Mouse (Mus musculus) lung, postnatal 0 days (tissue): ENCODE results near the gene Ttc22. TPM values are rescaled to one million over a fixed set of nuclear protein-coding genes. Genes with fewer than 3 reads are reported as not detected.

Experiments
- ATAC-seq: fragments of 200-750 bp; cut with Nextera tagmentation; 2 replicates; pipeline ENCODE4 v1.8.0; 2017; ENCODE audit warnings: moderate library complexity
- DNase-seq: peaks from one replicate; pipeline ENCODE4 v3.0.0-alpha.2; 2016; ENCODE audit warnings: low spot score
- H3K27ac ChIP-seq: fragments of 300-500 bp; sonication (generic); 2 replicates; pipeline ENCODE4 v1.5.1; 2014; ENCODE audit warnings: antibody characterized with exemption, mild to moderate bottlenecking, low read length, mixed read lengths
- H3K27me3 ChIP-seq: fragments of 300-500 bp; sonication (generic); replicated peaks from 2 replicates; pipeline ENCODE4 v1.6.1; 2014; ENCODE audit warnings: low read length, mixed read lengths; ENCODE audit not compliant: insufficient read depth
- H3K36me3 ChIP-seq: fragments of 300-500 bp; sonication (generic); 2 replicates; pipeline ENCODE4 v1.6.1; 2014; ENCODE audit warnings: low read length, mixed read lengths; ENCODE audit not compliant: insufficient read depth
- H3K4me1 ChIP-seq: fragments of 300-500 bp; sonication (generic); 2 replicates; pipeline ENCODE4 v1.6.1; 2014; ENCODE audit warnings: antibody characterized with exemption, low read depth, low read length, mixed read lengths; ENCODE audit not compliant: insufficient read depth
- H3K4me2 ChIP-seq: fragments of 300-500 bp; sonication (generic); replicated peaks from 2 replicates; pipeline ENCODE4 v1.6.1; 2014; ENCODE audit warnings: low read depth, mild to moderate bottlenecking, low read length, moderate library complexity, mixed read lengths
- H3K4me3 ChIP-seq: fragments of 300-500 bp; sonication (generic); 2 replicates; pipeline ENCODE4 v1.5.1; 2014; ENCODE audit warnings: low read depth, low read length
- H3K9ac ChIP-seq: fragments of 300-500 bp; sonication (generic); replicated peaks from 2 replicates; pipeline ENCODE4 v1.6.1; 2014; ENCODE audit warnings: low read depth, mild to moderate bottlenecking
- H3K9me3 ChIP-seq: fragments of 300-500 bp; sonication (generic); 2 replicates; pipeline ENCODE4 v1.6.1; 2016; ENCODE audit warnings: low read length, mixed read lengths
- CTCF ChIP-seq: IDR thresholded peaks from 2 replicates; pipeline ENCODE4 v1.5.1; 2016; ENCODE audit warnings: antibody characterized with exemption, mild to moderate bottlenecking
- EP300 ChIP-seq: IDR thresholded peaks from 2 replicates; pipeline ENCODE4 v1.6.1; 2016; ENCODE audit warnings: antibody characterized with exemption, mild to moderate bottlenecking, control low read depth
- WGBS: fragments of 180-500 bp; shearing (Covaris S2); extraction: QIAGEN DNeasy Blood & Tissue Kit; methylation state at CpG from one replicate; pipeline ENCODE4 v1.1.7; 2014; 5-methylcytosine and 5-hydroxymethylcytosine counted together
- polyA plus RNA-seq: library from polyadenylated mRNA; unstranded; fragments of >200 nt; fragmentation: Nextera tagmentation; extraction: Ambion mirVana; gene quantifications from 2 replicates; pipeline ENCODE4 v1.2.1, GENCODE M21; 2015

Ttc22 gene
- polyA plus RNA-seq, 1 experiment from 2014 or later = 2.2 TPM

DNA sequence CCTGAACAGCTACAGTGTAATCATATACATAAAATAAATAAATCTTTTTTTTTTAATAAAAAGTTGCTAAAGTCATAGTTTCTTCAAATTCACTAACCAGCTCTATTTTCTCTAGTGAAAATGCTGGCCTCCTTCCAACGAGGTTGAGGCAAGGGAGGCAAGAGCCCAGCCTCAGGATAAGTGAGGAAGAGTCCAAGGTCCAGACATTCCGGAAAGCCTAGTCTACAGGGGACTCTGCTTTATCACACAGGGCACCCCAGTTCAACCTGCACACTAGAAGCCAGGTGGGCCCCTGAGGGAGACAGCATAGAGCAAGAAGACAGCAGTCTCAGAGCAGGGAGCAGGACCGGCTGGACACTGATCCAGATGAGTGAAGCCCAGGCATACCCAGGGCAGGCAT lies 804 bp upstream of the Ttc22 start:
- Histone ChIP-seq H3K9me3 (no peaks in the 10 kb centered on the region), H3K4me2 (no peak overlapping the region), H3K4me3 (no peak overlapping the region), H3K27me3 (peaks cover 14% of the 10 kb centered on the region), H3K4me1 (peaks cover 3% of the 10 kb centered on the region; the same call in 1 of the 2 replicates), H3K9ac (no peak overlapping the region), H3K36me3 (no peaks in the 10 kb centered on the region), H3K27ac (no peak overlapping the region)
- TF ChIP-seq CTCF (no peak), EP300 (no peak)
- 36% methylated on average over 3 of the region's 3 CpGs for WGBS
- ATAC-seq (no peak), DNase-seq (no peak)

DNA sequence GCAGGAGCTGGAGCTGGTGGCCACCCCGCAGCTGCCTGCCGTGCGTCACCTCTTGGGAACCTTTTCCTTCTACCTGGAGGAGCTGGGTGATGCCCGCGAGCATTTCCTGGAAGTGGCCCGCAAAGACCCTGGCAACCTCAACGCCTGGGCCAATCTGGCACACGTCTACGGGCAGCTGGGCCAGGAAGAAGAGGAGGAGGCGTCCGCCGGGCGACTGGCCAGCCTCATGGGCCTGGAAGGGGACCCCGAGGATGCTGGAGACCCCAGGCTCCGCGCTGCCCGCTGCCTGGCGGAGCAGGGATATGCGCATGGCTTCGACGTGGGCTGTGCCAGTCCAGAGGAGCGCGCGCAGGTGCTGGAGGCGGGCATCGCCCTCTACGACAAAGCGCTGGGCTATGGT lies 480 bp downstream of the Ttc22 start:
- 0 out of 2 replicates have a peak, but pooled peaks have one; percentile 4 for ATAC-seq
- no peak overlapping the region for H3K9ac ChIP-seq
- TF ChIP-seq EP300 = no peak
- no peak for TF ChIP-seq CTCF
- H3K4me1 ChIP-seq = no peaks in the 10 kb centered on the region
- peak overlapping the region; percentile 57 for H3K4me2 ChIP-seq
- H3K9me3 ChIP-seq = no peaks in the 10 kb centered on the region
- peaks cover 11% of the 10 kb centered on the region for H3K27me3 ChIP-seq
- DNase-seq = no peak
- H3K4me3 ChIP-seq = peak overlapping the region; percentile 31; the same call in 1 of the 2 replicates
- 31% methylated on average over 26 of the region's 28 CpGs for WGBS
- no peak overlapping the region for H3K27ac ChIP-seq
- no peaks in the 10 kb centered on the region for H3K36me3 ChIP-seq

DNA sequence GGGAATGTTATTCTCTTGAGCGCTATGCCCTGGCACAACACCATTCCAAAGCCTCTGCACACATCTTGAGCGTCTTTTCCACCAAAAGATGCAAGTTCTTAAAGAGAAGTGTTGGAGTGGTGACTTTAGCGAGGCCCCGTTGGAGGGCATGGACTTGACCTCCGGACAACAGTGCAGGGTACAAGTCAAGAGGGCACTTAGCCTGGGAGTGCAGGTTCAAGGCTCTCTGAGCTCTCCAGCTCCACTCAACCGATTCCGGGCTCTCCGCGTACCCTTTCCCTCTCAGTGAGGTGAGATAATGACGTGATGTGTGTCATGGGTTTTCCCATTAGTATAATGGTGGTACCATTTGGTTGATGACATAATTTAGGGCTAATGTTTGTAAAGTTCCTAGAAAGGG lies 2.0 kb downstream of the Ttc22 start:
- ATAC-seq (no peak), DNase-seq (no peak)
- WGBS = 66% methylated on average over 10 of the region's 10 CpGs
- Histone ChIP-seq H3K4me2 (no peak overlapping the region), H3K27ac (no peak overlapping the region), H3K27me3 (peaks cover 9% of the 10 kb centered on the region; the same call in 1 of the 2 replicates), H3K4me3 (no peak overlapping the region), H3K36me3 (no peaks in the 10 kb centered on the region), H3K9ac (no peak overlapping the region), H3K4me1 (no peaks in the 10 kb centered on the region), H3K9me3 (no peaks in the 10 kb centered on the region)
- no peak for TF ChIP-seq CTCF
- no peak for TF ChIP-seq EP300

DNA sequence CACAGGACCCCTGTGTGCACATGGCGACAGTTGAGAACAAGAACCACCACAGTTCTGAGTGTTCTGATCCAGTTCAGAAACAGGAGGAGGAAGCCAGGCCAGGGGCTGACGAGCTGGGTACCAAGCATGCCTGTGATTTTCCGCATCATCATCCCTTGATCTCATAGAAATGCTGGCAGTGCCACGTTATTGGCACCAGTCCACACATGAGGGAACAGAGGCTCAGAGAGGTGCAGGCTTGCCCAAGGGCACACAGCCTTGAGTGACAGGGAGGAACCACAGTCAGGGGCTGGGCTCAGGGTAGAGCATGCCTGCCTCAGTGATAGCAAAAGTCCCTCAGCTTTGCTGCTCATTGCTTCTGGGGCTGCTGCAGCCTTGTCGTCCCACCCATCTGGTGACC lies 5.6 kb downstream of the Ttc22 start:
- DNase-seq (no peak), ATAC-seq (no peak)
- Histone ChIP-seq H3K36me3 (no peaks in the 10 kb centered on the region), H3K4me3 (no peak overlapping the region), H3K4me1 (no peaks in the 10 kb centered on the region), H3K9ac (no peak overlapping the region), H3K27ac (no peak overlapping the region), H3K9me3 (no peaks in the 10 kb centered on the region), H3K27me3 (peaks cover 2% of the 10 kb centered on the region; the same call in 1 of the 2 replicates), H3K4me2 (no peak overlapping the region)
- TF ChIP-seq EP300 = no peak
- no peak for TF ChIP-seq CTCF
- 72% methylated on average over 5 of the region's 5 CpGs for WGBS

DNA sequence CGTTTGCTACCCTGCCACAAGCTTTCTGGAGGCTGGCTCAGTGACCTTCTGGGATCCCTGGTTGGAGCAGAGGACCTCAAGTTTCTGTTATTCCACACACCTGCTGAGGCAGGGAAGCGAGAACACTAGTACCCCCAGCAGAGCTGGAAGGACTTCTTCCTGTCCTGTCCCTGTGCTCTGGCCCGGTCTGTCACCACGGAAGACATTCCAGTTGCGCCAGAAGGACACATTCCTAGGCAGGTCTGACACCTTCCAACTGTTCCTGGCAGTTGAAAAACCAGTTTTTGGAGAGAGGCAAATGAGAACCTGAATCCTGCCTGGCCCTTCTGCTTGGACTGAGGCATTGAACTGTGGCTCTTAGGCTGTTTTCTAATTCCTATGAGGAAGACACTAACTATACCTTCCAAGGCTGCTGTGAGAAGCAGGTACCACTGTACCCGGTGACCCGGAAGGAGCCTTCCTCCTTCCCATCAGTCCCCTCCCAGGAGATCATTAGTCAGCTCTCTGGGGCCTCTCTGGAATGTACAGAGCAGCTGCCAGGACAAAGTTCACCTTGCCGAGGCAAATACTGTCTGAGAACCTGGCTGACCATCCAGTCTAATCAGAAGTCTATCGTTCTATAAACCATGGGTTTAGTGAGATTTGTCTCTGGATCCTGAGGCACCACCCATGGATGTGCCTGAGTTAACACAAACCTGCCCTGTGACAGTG lies 6.6 kb downstream of the Ttc22 start:
- Histone ChIP-seq H3K4me3 (no peak overlapping the region), H3K4me1 (no peaks in the 10 kb centered on the region), H3K27ac (no peak overlapping the region), H3K27me3 (no peaks in the 10 kb centered on the region), H3K9ac (no peak overlapping the region), H3K36me3 (no peaks in the 10 kb centered on the region), H3K9me3 (no peaks in the 10 kb centered on the region), H3K4me2 (no peak overlapping the region)
- DNase-seq (peak; percentile 47), ATAC-seq (peak; percentile 59)
- TF ChIP-seq EP300 = no peak
- TF ChIP-seq CTCF = no peak
- WGBS = 22% methylated on average over 9 of the region's 9 CpGs

DNA sequence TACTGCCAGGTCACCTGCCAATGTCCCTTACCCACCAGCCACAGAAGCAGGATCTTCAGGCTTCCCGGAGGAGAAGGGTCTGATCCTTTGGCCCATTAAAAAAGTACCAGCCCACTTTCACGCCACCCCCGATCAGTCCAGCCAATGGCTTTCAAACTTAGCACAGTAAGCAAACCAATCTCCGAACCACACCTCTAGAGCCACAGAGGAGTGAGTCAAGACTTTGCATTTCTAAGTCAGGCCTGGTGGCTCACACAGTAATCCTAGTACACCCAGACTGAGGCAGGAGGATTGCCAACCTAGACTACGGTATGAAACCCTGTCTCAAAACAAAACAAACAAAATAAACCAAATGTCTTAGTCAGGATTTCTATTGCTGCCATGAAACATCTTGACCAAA lies 7.1 kb downstream of the Ttc22 start:
- H3K27me3 ChIP-seq = no peaks in the 10 kb centered on the region
- H3K4me2 ChIP-seq = no peak overlapping the region
- WGBS = 42% methylated on average over 5 of the region's 5 CpGs
- H3K4me3 ChIP-seq = no peak overlapping the region
- no peaks in the 10 kb centered on the region for H3K36me3 ChIP-seq
- no peak for DNase-seq
- TF ChIP-seq CTCF = no peak
- H3K4me1 ChIP-seq = no peaks in the 10 kb centered on the region
- H3K9ac ChIP-seq = no peak overlapping the region
- no peak for ATAC-seq
- H3K27ac ChIP-seq = no peak overlapping the region
- H3K9me3 ChIP-seq = no peaks in the 10 kb centered on the region
